Mouse (Mus musculus) CD4-positive helper T cell, adult 2 months (primary cell): ENCODE results near the gene Syne1.

Source experiments
- DNase-seq: peaks from one replicate; pipeline ENCODE4 v3.0.0-alpha.2; 2012; ENCODE audit warnings: low read depth, missing footprints, low spot score

Syne1 gene

DNA sequence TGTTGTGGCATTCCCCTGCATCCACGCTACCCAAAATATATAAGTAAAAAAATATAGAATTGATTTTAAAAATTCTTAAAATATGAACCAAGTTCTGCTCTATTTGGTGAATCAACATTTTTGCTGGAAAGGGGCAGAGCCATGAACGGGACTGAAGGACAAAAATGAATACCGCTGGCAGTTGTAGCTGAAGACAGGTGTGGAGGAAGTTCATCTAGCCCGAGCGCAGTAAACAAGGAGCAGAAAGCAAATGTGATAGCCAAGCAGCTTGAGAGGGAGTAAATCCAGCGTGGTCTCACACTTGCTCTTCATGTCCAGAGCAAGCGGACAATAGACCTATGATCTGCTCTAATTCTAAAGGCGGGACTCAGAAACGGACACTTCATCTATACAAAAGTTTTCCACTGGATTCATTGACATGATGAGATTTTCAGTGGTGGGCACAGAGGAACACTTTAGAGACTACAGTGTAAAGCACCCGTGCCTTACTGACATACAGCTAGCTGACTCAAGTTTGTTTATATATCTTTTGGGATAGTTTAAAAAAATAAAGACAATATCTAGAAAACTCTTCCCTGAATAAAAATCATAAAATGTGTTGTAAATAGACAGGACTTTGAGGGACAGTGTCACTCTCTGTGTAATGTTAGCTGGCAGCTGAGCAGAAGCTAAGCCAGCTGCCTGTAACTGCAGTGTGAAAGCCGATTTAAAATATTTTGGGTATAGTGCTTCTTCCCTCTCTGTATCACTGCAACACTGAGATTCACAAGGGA lies 480.9 kb downstream of the Syne1 start:
- DNase-seq = no peak

DNA sequence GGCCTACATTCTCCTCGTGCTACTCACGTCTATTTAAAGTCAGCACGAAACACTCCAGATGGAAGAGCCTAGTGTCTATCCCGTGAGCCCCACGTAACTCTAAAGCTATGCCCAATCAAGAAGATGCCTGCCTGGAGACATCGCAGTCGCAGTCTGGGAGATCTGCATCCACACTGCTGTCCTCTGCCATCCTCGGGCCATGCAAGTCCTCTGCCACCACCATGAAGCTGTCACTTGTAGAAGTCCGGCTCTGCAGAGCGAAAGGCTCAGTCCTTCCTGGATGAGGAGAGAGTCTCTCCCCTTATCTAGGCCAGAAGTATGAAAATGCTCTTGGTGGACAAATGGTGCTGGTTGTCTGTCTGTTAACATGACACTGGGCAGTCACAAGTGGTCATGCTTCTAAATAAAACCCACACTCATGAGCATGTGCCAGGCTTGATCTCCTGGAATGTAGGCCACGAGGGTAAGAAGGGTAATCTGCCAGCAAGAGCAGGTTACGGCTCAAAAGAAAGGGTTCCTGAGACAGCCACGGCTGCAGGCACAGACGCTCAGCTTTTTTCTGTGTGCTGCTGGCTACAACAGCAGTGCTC lies 482.5 kb downstream of the Syne1 start, which contains the start of gene Gm10097:
TSS of gene Gm10097 (plus strand) at position 517 of the 590 bp plus-strand sequence.
- DNase-seq = no peak

DNA sequence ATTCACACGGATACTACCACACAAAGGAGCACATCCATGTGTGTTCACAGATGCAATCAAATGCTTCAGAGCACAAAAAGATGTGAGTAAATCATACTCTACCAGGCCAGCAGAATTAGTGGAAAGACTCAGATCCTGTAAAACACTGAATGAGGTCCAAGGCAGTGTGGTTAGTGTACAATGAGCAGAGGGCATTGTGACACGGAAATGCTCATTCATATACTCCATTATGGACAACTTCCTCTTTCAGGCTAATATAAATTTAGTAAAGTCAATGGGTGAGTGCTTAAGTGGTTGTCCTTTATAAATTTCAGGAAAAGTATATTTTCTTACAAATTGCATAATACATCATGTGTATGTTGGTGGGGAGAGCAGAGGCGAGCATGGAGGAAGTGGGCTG lies 484.2 kb downstream of the Syne1 start:
- DNase-seq = no peak

DNA sequence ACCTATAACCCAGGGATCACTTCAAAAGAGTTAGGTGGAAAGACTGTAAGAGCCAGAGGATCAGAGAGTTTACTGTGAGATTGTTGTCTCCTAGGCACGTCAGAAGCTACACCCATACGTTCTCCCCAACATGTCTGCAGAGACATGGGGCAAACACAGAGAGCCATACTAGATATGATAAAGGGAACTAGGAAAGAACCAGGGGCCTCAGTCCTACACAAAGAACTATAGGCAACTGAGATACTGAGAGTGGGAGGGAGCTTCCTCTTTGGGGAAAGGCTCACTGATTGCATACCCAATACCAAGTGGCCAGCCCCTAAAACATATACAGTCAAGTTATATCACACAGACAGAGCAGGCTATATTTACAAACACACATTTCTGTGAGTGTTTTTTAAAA lies 491.3 kb downstream of the Syne1 start:
- DNase-seq = no peak

DNA sequence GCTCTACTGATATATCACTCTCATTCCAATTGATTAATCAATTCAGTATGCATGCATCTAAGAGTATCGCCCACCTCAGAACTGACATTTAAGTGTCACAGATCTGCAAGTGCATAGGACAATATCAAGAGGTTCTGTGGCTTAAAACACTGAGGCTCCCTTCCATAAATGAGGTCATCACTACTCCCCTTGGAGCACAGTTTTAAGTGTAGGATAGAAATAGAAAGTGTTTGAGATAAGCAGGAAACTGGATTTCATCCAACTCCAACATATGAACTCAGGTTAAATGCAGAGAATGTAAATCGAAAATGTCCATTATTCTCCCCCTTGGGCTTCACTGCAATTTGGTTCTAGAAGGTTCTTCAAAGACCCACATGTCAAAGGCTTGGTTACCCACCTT lies 492.4 kb downstream of the Syne1 start:
- no peak for DNase-seq

DNA sequence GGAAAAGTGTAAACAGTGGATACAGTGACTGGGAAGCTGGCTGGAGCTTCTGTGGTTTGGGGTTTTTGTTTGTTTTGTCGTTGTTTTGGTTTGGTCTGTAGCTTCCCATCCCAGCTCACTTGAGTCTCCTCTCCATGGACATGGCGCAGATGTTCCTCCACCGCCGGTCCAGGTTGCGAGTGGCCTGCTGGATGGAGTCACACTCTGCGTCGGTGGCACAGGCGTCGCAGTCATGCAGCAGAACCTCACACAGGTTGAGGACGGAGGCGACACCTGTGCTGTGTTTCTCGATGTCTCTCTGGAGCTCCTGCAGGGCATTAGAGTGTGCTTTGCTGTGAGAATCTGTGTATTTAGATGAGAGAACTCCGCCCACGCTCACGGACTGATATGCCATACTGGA lies 493.6 kb downstream of the Syne1 start:
- DNase-seq = no peak

DNA sequence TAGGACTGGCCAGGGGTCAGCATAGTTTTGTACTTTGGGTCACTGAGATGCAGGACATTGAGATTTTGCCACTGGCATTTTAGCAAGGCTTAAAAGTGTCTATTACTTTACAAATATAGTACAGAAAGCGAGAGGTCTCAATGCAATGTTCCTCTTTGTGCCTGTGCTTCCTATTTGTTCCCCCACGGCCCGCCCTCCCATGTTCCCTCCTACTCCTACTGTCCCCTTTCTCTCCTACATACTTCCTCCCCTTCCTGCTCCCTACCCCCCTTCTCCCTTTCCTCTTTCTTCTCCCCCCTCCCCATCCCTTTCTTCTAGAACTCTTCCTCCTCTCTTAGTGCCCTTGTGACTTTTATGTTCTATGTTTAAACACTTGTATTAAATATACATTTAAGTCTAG lies 494.3 kb downstream of the Syne1 start:
- DNase-seq = no peak

DNA sequence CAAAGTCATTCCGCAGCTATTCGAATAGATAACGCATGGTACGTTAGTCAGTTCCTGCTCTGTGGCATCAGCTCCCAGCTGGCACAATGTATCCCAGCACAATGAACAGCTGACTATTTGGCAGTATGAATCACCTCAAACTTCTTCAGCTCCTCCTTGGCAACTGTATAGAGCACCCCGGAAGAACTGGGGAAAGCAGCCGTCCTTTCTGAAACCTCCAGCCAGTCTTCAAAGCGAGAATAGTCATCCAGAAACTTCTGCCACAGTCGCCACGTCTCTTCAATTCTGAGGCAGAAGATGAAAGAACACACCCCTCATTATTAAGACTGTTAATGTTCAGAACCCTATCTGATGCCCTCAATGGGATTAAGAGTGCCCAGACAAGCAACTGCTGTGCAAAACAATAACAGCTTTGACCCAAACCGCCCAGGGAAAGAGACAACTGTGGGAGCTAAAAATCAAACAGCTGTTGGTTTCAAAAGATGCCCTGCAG lies 495.0 kb downstream of the Syne1 start:
- no peak for DNase-seq

DNA sequence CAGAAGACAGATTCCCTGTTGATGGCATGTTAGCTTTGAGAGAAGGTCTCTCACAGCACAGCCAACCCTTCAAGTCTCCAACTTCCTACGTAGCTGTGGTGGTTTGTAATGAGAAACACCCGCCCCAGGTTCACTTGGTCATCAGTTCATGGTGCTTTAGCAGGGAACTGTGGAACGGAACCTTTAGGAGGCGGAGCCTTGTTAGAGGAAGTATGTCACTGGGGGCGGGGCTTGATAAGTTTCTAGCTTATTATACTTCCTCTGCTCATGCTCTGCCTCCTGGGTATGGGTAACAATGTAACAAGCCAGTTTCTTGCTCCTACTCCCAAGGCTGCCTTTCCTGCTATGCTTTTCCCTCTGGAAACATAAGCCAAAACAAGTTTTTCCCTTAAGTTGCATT lies 505.6 kb downstream of the Syne1 start:
- no peak for DNase-seq

DNA sequence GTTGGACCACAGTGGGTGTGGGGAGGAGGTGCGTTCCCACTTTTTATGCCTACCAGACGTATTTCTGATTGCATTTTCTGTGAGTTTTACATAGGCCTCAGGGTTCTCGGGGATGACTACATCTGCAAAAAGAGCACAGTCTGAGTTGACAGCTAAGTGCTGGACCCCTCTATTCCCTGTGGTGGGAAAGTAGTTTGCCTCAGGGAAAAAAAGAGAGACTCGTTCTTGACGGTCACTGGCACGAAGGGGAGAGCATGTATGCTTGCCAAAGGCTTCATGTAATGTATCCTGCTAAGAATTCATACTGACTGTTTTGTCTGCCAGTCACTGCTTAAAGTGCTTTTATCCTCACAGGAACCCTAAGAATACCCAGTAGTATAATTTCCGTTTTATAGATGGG lies 506.1 kb downstream of the Syne1 start:
- no peak for DNase-seq

DNA sequence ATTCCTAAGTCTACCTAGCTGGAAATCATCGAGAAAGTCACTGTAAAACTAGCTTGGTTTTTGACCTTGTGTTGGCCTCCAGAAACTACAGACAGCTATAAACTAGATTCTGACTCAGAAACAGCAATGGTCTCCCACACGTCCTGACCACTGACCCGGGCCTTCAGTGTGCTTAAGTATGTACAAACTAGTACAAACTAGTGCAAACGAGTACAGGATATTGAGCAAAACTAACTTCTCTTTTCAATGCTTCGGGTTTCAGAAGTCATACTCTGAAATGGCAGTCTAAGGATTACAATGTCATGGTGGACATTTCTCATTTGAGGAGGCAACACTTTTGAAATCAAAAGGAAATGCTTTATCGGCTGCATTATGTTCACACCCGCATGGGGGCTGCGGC lies 506.8 kb downstream of the Syne1 start:
- no peak for DNase-seq

DNA sequence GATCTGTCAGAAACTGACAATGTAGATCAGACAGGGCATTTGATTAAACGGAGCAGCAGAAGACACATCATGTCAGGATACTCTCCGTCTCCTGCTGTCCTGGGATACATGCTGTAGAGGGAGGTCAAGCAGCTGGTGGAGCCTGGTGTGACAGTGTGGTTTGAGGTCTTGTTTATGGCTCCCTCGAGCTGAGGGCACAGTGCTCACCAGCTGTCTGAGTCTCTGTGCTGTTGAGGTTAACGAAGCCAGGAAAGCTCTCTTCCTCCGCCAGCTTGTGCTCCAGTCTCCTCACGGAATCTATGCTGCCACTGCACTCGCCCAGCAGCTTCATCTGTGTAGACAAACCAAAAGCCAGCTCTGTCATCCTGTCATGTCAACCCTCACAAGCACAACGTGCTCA lies 510.0 kb downstream of the Syne1 start:
- no peak for DNase-seq

DNA sequence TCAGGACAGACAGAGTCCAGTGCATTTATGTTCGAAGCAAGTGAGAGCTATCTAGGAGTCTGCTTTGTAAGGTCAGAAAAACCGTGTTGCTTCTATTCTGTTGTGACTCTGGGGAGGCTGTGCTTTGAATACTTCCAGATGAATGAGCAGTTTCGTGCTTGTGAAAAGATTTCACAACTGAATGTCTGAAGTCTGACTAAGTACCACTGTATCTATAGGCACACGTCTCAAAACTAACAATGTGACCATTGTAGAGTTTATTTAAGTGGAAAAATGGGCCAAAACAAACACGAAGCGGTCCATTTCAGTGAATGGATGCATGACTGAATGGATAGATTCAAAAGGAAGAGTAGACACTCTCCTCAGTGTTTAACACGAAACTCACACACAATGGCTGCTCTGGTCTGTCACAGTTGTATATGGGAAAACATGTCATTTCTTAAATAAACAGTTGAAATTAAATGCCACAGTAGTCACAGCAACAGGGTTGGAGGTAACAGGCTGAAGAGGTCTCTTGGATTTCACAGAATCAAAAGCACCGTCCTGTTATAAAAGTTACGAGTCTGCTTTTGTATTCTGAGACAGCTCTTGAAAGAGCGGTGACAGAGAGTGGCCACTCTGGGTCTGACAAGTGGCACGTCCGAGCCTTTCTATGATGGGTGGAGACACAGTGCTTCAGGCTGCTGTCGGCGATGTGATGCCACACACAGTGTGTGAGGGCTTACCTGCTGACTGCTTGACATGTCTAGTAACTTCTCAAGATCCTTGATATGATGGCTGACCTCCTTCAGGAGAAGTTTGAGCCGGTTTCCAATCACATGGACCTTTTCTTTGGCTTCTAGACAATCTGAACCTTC lies 518.9 kb downstream of the Syne1 start:
- no peak for DNase-seq

DNA sequence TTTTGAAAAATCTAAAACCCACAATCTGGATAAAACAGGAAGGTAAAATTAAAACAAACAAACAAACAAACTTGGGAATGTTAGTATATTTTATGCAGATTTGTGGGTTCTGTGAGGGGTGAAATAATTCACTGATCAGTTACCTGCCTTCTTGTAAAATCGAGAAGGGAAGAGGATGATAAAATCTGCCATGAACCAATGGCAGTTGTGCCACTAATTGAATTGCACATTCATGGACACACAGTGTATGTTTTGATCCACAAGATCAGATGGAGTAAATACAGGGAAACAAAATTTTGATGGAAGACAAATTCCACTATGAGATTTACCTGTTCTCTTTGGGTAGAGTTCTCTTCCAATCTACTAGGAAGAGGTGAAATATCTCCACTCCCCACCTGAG lies 521.4 kb downstream of the Syne1 start:
- no peak for DNase-seq

DNA sequence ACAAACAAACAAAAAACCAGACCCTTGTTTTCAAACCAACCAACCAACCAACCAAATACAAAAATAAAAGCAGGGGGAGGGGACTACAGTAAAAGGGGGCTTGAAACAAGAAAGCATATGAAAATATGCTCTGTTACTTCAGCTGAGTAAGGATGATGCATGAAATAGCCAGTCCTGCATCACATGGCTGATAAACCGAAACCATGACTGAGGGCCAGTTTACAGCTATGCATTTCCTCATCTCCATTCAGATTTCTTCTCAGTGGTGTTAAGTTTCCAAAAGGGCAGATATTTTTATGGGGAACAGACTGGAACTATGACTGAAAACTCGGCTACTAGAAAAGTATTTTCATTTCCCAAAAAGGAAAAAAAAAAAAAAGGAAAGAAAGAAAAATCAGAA lies 522.1 kb downstream of the Syne1 start:
- DNase-seq = no peak

DNA sequence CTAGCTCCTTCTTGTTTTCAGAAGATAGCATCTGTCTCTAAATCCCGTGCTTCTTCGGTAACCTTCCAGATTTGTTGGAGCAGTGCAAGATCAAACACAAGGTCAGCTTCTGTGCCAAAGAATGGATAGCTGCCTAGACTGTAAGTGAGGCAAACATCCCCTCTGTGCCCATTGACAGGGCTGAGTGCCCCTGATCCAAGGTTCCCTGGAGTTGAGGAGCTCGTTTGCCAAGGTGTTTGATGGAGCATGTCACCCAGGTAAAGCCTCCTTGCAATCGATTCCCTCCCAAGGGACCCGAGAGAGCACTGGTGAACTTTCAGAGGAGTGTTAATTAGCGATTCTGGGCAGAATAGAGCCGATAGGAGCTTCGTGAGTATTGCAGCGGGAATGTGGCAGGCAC lies 523.0 kb downstream of the Syne1 start:
- no peak for DNase-seq

DNA sequence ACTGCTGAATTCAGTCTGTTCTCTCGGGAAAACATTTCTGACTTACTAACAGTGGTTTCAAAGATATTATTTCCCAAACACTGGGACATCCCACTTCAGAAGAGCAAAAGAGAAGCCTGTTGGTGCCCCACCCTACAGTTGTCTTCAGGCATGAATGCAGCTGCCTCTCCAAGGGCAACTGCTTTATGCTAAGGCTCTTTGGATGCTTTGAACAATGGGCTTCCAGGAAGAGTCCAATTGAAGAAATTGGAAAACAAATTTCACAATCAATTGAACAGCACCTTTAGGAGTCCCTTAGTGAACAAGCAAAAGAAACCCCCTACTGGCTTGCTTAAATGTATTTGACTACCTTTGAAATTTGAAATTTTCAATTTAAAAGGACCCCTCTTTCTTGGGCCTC lies 524.1 kb downstream of the Syne1 start:
- DNase-seq = no peak

DNA sequence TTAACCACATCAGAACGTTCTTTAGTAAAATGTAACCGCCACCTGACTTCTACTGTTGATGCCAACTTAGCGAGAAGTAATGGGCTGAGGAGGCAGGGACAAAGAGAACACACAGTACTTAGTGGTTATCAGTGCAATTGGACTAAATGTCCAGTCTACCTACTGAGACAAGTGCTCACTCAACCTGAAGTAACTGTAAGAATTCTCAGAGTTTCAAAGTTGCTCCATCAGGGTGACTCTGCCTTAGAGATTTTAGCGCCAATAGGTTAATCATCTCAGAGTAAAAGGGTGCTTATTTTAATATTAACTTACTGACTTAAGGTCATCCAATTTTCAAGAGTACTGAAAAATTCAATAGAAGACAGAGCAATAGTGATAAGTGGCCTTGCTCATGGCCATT lies 525.4 kb downstream of the Syne1 start:
- no peak for DNase-seq

DNA sequence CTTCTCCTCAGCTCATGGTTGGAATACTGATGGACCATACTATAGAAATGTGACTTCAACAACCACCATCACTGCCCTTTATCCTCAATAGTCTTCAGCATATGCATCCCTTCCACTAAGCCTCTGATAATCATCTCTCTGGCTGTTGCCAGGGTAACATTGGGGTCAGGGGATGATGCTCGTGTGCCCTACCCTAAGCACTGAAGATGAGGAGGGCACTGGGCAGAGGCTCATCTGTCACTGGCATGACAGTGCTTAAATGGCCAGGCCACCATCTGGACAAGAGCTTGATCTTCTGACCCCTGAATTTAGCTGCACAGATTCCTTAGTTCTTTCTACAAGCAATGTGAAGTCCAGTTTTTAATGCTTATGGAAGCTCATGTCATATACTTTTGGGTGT lies 534.1 kb downstream of the Syne1 start:
- no peak for DNase-seq

DNA sequence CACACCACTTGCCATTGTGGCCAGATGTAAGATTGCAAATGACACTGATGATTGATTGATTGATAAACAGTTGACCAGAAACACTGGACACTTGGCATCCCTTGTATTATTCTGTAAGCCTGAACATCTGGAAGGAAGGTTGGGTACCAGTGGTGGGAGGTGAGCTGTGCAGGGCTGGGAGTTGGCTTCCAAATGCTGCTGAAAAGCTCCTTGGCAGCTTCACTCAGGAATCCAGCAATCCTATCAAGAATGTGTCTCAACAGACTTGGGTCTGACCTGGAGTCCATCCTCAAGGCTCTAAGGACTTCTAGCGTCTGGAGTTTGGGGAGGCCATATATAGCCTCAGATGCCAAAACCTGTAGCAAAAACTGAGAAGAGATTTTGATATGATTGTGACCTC lies 536.3 kb downstream of the Syne1 start:
- DNase-seq = no peak

DNA sequence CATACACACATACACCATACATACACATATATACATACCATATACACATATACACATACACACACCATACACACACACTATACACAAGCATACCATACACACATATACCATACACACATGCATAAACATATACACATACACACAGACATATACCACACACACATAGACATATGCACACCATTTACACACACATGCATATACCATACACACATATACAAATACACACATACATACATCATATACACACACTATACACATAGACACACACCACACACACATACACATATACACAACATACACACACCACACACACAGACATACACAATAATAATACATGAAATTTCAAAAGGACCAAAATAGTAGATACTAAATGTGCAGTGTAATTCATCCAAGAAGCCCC lies 539.3 kb downstream of the Syne1 start:
- DNase-seq = no peak

DNA sequence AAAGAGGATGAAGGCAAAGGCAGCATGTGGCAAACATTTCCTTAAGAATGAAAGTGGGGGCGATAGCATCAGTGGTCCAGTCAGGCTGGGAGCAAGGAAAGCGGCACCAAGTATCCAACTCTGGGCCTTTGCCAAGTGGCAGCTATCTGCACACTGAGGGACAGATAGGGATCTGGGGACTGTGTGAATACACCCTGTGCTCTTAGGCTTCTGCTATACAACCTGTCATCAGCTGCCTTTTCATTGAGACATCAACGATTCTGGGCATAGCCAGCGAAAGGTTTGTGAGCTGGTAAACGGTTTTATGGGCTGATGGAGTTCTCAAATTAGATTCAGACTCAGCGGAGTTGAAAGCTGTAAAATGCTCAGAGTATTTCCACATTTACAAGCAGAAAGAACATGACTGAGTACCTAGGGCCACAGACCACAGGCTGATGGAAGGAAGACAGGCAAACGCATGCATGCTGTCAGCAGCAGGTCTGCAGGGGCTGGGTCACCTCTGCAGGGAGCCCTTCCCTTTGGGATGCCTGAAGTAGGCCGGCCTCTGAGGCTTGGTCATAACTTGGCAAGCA lies 542.4 kb downstream of the Syne1 start:
- DNase-seq = no peak
